Mouse (Mus musculus): Measurements from ENCODE around the gene Olfr44.

DNA sequence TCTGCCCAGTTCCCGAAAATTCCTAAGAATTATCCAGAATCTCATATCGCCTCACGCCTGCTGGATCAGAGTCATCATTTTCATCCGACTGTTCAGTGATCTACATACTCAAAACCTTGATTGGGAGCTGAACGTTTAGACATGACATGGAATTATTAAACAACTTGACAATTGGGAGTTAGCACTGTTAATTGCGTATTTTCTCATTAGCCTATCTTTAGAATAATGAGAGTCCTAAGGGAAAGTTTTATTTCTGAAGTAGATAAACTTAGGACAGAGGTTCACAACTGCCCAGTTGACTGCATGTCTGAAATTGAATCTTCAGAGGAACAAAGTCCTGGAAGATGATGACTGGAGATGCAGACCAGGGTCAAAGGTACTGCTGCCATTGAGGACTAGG lies 37.4 kb downstream of the Olfr44 start, which contains the start of gene Olfr954:
- TF ChIP-seq CTCF (IDR thresholded peaks at IDR 0.05; ENCODE audit: borderline replicate concordance, extremely low read depth, insufficient read depth, insufficient read length) (no peak), POLR2A (IDR thresholded peaks at IDR 0.05; ENCODE audit: borderline replicate concordance, extremely low read depth, insufficient read depth, insufficient read length, poor library complexity, severe bottlenecking) (no peak)
